Mouse (Mus musculus) gastrocnemius, postnatal 4 days (tissue): ENCODE data around the gene Gm13762. TPM values are rescaled to one million over a fixed set of nuclear protein-coding genes. Genes with fewer than 3 reads are reported as not detected.
"Not testable (repeated sequence)": the region's sequence is repeated elsewhere in the genome, so short reads cannot be mapped to it uniquely, and the experiment has no call there.

Experiments used
- DNase-seq, 2 experiments: peaks; one replicate each; pipeline ENCODE4 v3.0.0; 2021 to 2022; ENCODE audit warnings: low spot score in 2 of 2, mixed read lengths in 2 of 2
- long read RNA-seq, 2 experiments: library from polyadenylated mRNA; stranded (forward); transcript quantifications; one replicate each; pipeline ENCODE4 v2.0.0; 2021
- total RNA-seq, 2 experiments: library from RNA; stranded (reverse); gene quantifications; 2 replicates each; pipeline ENCODE4 v1.2.3; 2021

The Gm13762 gene
- not detected for total RNA-seq
- long read RNA-seq, experiment 1 = 0 reads
- long read RNA-seq, experiment 2 = 0 reads

DNA sequence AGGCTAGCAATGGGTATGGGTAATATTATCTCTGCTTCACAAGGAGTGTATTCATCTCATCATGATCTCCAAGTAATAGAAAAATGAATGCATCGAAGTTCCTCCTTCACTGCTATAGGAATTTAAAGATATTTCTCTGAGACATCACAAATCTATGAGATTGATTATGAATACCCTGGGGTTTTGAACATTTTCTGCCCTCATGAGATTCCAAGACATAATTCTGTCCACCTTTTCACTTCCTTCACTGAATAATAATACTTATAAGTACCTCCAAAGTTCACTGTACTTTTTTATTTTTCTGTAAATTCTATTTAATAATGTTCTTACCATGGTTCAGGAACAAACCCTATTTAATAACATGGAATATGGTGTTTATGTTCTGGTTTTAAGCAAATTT lies at the start of gene Gm13762:
Gm13762 (minus strand) TSS at position 101 of the 400 bp plus-strand sequence.
- DNase-seq = no peak

DNA sequence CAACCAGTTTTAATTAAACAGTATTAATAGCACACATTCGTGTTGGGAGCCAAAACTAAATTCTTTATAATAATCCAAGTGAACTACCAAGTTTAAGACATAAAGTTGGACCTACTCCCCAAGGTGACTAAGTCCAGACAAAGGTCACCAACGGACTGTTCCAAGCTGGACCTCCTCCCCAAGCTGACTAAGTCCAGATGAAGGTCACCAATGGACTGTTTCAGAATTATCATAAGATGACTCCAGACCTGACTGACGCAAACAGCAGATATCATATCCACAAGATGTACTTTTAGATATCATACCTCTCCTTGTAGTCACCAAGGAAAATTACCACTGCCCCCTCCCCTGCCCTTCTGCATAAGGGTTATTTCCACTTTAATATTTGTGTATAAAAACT lies 41.4 kb upstream of the Gm13762 start:
- DNase-seq = not testable (repeated sequence)

DNA sequence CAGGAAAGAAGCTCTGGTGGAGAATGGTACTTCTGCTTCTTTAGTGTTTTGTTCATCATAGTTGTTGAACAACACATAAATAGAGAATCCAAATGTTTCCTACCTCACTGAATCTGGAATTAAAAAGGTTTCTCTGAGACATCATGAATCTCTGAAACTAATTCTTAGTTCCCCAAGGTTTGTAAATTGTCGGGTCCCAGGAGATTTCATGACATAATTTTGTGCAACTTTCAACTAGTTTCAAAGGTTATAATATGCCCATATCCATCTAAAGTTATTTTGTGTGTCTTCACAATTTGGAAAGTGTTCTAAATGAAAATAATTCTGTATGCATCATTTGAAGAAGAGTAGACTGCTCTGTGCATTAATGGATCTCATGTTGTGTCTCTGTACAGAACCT lies 38.2 kb upstream of the Gm13762 start, which contains the start of gene Olfr1216:
Olfr1216 (minus strand) TSS at position 101 of the 400 bp plus-strand sequence.
- no peak for DNase-seq

DNA sequence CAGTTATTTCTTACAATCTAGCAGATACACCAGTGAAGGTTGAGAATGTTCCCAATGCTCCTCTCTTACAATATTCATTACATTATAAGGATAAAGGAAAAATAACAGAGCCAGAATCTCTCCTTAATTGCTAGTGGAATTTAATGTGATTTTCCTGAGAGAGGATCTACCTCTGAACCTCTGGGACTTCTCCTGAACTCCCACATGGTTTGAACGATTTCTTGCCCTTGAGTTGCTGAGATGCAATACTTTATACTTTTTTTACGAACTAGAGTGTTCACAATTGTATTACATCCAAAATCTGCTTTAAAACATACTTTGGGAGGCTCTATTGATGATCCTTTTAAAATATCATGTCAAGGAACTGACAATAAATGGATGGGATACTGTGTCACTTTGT lies 26.8 kb upstream of the Gm13762 start, which contains the start of gene Olfr1215:
Olfr1215 (minus strand) TSS at position 101 of the 400 bp plus-strand sequence.
- DNase-seq = no peak

DNA sequence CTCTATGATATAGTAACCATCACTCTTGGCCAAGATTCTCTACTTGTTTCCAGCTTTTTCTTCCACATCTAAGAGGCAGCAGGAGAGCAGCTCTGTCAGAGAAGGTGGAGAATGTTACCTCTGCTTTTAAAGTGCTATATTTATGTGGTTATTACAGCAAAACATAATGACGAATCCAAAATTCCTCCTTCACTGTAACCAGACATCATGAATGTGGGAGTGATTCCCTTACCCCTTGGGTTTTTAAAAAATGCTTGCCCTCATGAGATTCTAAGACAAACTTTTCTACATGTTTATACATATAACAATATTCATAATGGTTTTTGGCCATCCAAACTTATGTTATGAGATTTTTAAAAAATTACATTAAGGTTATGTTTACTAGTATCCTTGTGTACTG lies 12.5 kb upstream of the Gm13762 start, which contains the start of gene Olfr1214:
Olfr1214 (minus strand) TSS at position 101 of the 400 bp plus-strand sequence.
- no peak for DNase-seq

DNA sequence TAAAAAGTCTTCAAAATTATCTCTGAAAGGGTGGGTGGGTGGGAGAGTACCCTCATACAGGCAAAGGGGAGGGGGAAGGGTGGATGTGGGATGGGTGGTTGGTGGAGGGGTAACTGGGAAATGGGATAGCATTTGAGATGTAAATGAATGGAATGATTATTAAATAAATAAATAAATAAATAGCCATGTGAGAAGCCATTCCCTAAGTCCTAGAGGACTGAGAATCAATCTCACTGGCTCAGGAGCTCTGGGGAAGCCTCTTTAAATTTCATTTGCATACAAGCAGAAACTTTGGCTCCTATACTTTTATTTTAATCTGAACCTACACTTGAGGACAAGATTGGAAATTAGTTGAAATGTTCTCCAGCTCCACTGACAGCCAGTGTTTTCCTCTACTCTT lies 26.4 kb downstream of the Gm13762 start, which contains the start of gene Olfr1212:
Olfr1212 (plus strand) TSS at position 301 of the 400 bp plus-strand sequence.
- DNase-seq = no peak

DNA sequence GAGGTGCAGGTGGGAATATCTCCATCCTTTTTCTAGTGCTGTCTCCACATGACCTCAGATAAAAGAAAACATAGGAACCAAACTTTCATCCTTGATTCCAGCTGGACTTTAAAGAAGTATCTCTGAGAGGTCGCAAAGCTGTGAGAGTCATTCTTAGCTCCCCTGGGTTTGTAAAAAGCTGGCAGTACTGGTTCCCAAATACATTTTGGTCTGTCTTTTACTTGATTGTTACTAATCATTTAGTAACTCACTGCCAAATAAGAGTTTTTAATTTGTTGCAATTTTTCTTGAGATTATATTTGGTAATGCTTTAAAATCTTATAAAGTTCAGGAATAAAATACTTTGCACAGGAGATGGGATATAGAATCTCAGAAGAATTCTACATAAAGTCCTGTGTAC lies 42.1 kb downstream of the Gm13762 start, which contains the start of gene Olfr1211:
Olfr1211 (minus strand) TSS at position 101 of the 400 bp plus-strand sequence.
- no peak for DNase-seq

Other genes with a start within 250 kb of the Gm13762 start
- gene Olfr1197, start 247.9 kb downstream of the Gm13762 start, total RNA-seq = not detected
- not detected for gene Olfr1198, start 228.9 kb downstream of the Gm13762 start, total RNA-seq
- gene Olfr1199, start 219.8 kb downstream of the Gm13762 start, total RNA-seq = not detected
- gene Olfr1200, start 209.8 kb downstream of the Gm13762 start, total RNA-seq = not detected
- gene Olfr1201, start 187.2 kb downstream of the Gm13762 start, total RNA-seq = not detected
- under 1 TPM in 1 of 2 experiments, not detected in 1; 0.07 TPM for gene Olfr1202, start 165.8 kb downstream of the Gm13762 start, total RNA-seq
- not detected for gene Olfr1205, start 150.5 kb downstream of the Gm13762 start, total RNA-seq
- gene Olfr1204, start 131.0 kb downstream of the Gm13762 start, total RNA-seq = not detected
- not detected for gene Olfr1206, start 117.0 kb downstream of the Gm13762 start, total RNA-seq
- not detected for gene Olfr1208, start 78.0 kb downstream of the Gm13762 start, total RNA-seq
- gene Olfr1209, start 65.1 kb downstream of the Gm13762 start, total RNA-seq = not detected
- gene Olfr1211, start 42.2 kb downstream of the Gm13762 start, total RNA-seq = not detected
- not detected for gene Olfr1212, start 26.3 kb downstream of the Gm13762 start, total RNA-seq
- gene Olfr1214, start 12.4 kb upstream of the Gm13762 start, total RNA-seq = not detected
- gene Olfr1215, start 26.7 kb upstream of the Gm13762 start, total RNA-seq = not detected
- not detected for gene Olfr1216, start 38.1 kb upstream of the Gm13762 start, total RNA-seq
- not detected for gene Olfr1217, start 51.8 kb upstream of the Gm13762 start, total RNA-seq
- gene Olfr1218, start 80.9 kb upstream of the Gm13762 start, total RNA-seq = not detected
- not detected for gene Olfr1219, start 103.2 kb upstream of the Gm13762 start, total RNA-seq
- not detected for gene Olfr1220, start 126.6 kb upstream of the Gm13762 start, total RNA-seq
- not detected for gene Olfr1221, start 137.0 kb upstream of the Gm13762 start, total RNA-seq
- gene Olfr1222, start 152.8 kb upstream of the Gm13762 start, total RNA-seq = not detected
- gene Olfr1223, start 171.3 kb upstream of the Gm13762 start, total RNA-seq = not detected
- not detected for gene Olfr1224-ps1, start 183.8 kb upstream of the Gm13762 start, total RNA-seq
- not detected for gene Olfr1225, start 194.4 kb upstream of the Gm13762 start, total RNA-seq
- not detected for gene Olfr1226, start 219.8 kb upstream of the Gm13762 start, total RNA-seq